Mouse (Mus musculus) G1E-ER4 (cell line): Measurements from ENCODE around the gene Fosl1. TPM values are rescaled to one million over a fixed set of nuclear protein-coding genes. Genes with fewer than 3 reads are reported as not detected.

Experiments
- GATA1 ChIP-seq: IDR thresholded peaks from one replicate; pipeline ENCODE4 v1.8.0; 2012; ENCODE audit warnings: low read length, inconsistent platforms
- polyA plus RNA-seq: library from polyadenylated mRNA; stranded (reverse); fragments of >175 nt; gene quantifications from 2 replicates; pipeline ENCODE4 v1.2.3, GENCODE M21; 2012

The Fosl1 gene
- polyA plus RNA-seq, 1 experiment, result 10.2 TPM

- TF ChIP-seq GATA1, result no peak
Measured at GRCm38 (mm10) chr19:5422895-5423443, 24.4 kb upstream of the Fosl1 start.

- TF ChIP-seq GATA1, result no peak
Measured at GRCm38 (mm10) chr19:5423561-5423960, 23.8 kb upstream of the Fosl1 start.

GRCm38 (mm10) chr19:5424092-5424781, 23.1 kb upstream of the Fosl1 start:
- TF ChIP-seq GATA1, result no peak

- no peak for TF ChIP-seq GATA1
Measured at GRCm38 (mm10) chr19:5424782-5425741, 22.3 kb upstream of the Fosl1 start, which contains the start of the genes Drap1 and AI837181. Gene Drap1 (minus strand): TSS chr19:5424979. Gene AI837181 (plus strand): TSS chr19:5425144.

- TF ChIP-seq GATA1, result no peak
Measured at GRCm38 (mm10) chr19:5425906-5426565, 21.3 kb upstream of the Fosl1 start.

GRCm38 (mm10) chr19:5426640-5427290, 20.6 kb upstream of the Fosl1 start:
- no peak for TF ChIP-seq GATA1

GRCm38 (mm10) chr19:5428083-5428482, 19.3 kb upstream of the Fosl1 start:
- TF ChIP-seq GATA1, result no peak

GRCm38 (mm10) chr19:5429219-5429618, 18.1 kb upstream of the Fosl1 start:
- no peak for TF ChIP-seq GATA1

- TF ChIP-seq GATA1, result no peak
Measured at GRCm38 (mm10) chr19:5429806-5430205, 17.5 kb upstream of the Fosl1 start.

- no peak for TF ChIP-seq GATA1
Measured at GRCm38 (mm10) chr19:5430408-5430807, 16.9 kb upstream of the Fosl1 start.

GRCm38 (mm10) chr19:5431911-5432464, 15.4 kb upstream of the Fosl1 start:
- TF ChIP-seq GATA1, result no peak

GRCm38 (mm10) chr19:5432992-5433852, 14.1 kb upstream of the Fosl1 start:
- TF ChIP-seq GATA1, result no peak

- no peak for TF ChIP-seq GATA1
Measured at GRCm38 (mm10) chr19:5433951-5434350, 13.4 kb upstream of the Fosl1 start.

GRCm38 (mm10) chr19:5444371-5444908, 2.9 kb upstream of the Fosl1 start:
- no peak for TF ChIP-seq GATA1
